In the genomic region with DNA sequence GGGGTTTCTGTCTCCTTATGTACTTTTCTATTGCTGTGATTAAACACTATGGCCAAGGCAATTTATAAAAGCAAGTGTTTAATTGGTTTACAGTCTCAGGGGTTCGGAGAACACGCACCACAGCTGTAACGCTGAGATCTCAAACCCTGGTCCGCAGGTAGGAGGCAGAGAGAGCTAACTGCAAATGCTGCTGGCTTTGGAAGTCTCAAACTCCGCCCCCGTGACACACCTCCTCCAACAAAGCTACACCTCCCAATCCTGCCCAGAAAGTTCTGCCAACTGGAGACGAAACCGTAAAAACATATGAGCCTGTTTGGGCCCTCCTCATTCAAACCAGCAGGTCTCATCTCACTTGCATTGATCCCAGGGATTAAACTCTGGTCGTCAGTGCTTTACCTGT, we compare ENCODE assay signal across 27 mouse cellular contexts. TPM values are rescaled to one million over a fixed set of nuclear protein-coding genes. Genes with fewer than 3 reads are reported as not detected.
"Had no signal": no experiment of that assay in that cellular context is flagged by ENCODE, and none has a peak within 500 bp of the region (broad histone marks: within the 10 kb centered on the region; RNA-seq: fewer than 3 reads in every experiment).

No protein-coding gene starts in this region.

- H3K9me3 ChIP-seq: lung, embryonic 15.5 days; megakaryocyte, embryonic 14.5 days; midbrain, embryonic 12.5 days; neural tube, embryonic 13.5 days; neural tube, embryonic 15.5 days had no signal

- H3K27ac ChIP-seq: lung, embryonic 15.5 days; macrophage; midbrain, embryonic 12.5 days; neural tube, embryonic 13.5 days; neural tube, embryonic 15.5 days had no signal

- H3K27me3 ChIP-seq: lung, embryonic 15.5 days; midbrain, embryonic 12.5 days; neural tube, embryonic 13.5 days; neural tube, embryonic 15.5 days had no signal

- H3K36me3 ChIP-seq: lung, embryonic 15.5 days; midbrain, embryonic 12.5 days; neural tube, embryonic 13.5 days; neural tube, embryonic 15.5 days had no signal

- DNase-seq: lung, adult 2 months; lung, postnatal 14 days; lung, postnatal 36 days; midbrain, embryonic 14.5 days; right cerebral cortex, adult 18-20 months; right cerebral cortex, postnatal 25 days; right cerebral cortex, postnatal 4 days; spleen, adult 18-20 months; thymus, adult 18-20 months; thymus, postnatal 14 days; thymus, postnatal 36 days had no signal

- H3K4me2 ChIP-seq: lung, embryonic 15.5 days; midbrain, embryonic 12.5 days; neural tube, embryonic 13.5 days; neural tube, embryonic 15.5 days had no signal

- H3K9ac ChIP-seq: lung, embryonic 15.5 days; midbrain, embryonic 12.5 days; neural tube, embryonic 13.5 days; neural tube, embryonic 15.5 days had no signal

- ATAC-seq: lung, postnatal 0 days; midbrain, embryonic 16.5 days had no signal

- H3K4me1 ChIP-seq: lung, embryonic 15.5 days; midbrain, embryonic 12.5 days; neural tube, embryonic 13.5 days; neural tube, embryonic 15.5 days had no signal

- H3K4me3 ChIP-seq: lung, embryonic 15.5 days; megakaryocyte, embryonic 14.5 days; midbrain, embryonic 12.5 days; myocyte; neural tube, embryonic 13.5 days; neural tube, embryonic 15.5 days had no signal

RNA-seq across cellular contexts. Expression of a gene that starts 12.0 kb away (rescaled TPM):
- polyA plus RNA-seq: liver, embryonic 16.5 days; lung, adult 2 months; lung, embryonic 15.5 days; lung, postnatal 0 days; macrophage; midbrain, embryonic 12.5 days; midbrain, embryonic 14.5 days; midbrain, embryonic 16.5 days; myocyte; neural tube, embryonic 11.5 days; neural tube, embryonic 13.5 days; neural tube, embryonic 15.5 days; small intestine, adult 2 months; stomach, embryonic 14.5 days; stomach, embryonic 16.5 days; thymus, postnatal 0 days had no signal

RNA-seq across cellular contexts. Expression of a gene that starts 54.9 kb away (rescaled TPM):
- total RNA-seq: megakaryocyte progenitor cell, adult 5-6 weeks had no signal
- polyA plus RNA-seq: liver, embryonic 16.5 days; lung, adult 2 months; lung, embryonic 15.5 days; lung, postnatal 0 days; macrophage; midbrain, embryonic 12.5 days; midbrain, embryonic 14.5 days; midbrain, embryonic 16.5 days; myocyte; neural tube, embryonic 11.5 days; neural tube, embryonic 13.5 days; neural tube, embryonic 15.5 days; small intestine, adult 2 months; stomach, embryonic 14.5 days; stomach, embryonic 16.5 days; thymus, postnatal 0 days had no signal
